Comparison of ENCODE assay signal across 9 mouse cellular contexts in genomic region chr16:35874416-35874815, GRCm38 (mm10). TPM values are rescaled to one million over a fixed set of nuclear protein-coding genes. Genes with fewer than 3 reads are reported as not detected.
DNase-seq lines count a peak whose midpoint lies in the region; ATAC-seq and TF ChIP-seq lines count a peak whose summit lies in the region.
"Had no signal": no experiment of that assay in that cellular context is flagged by ENCODE, and none has a peak within 500 bp of the region (broad histone marks: within the 10 kb centered on the region; RNA-seq: fewer than 3 reads in every experiment).

No protein-coding gene starts in this region.

- peak; percentile 17 for DNase-seq in midbrain, embryonic 14.5 days
- peak; percentile 29 for DNase-seq in MN1 (ENCODE audit: low spot score)
- peak; percentile 19 to 44 for DNase-seq in cerebellum, adult 2 months
- DNase-seq in heart, postnatal 10 days: peak; percentile 74 to 85
- peak; percentile 32 for DNase-seq in limb, embryonic 10.5 days (ENCODE audit: low spot score)
- DNase-seq in spleen, adult 12 weeks (ENCODE audit: low spot score): peak; percentile 37

- ATAC-seq in midbrain, embryonic 14.5 days (ENCODE audit: low FRiP score, low TSS enrichment): no peak
- no peak for ATAC-seq in midbrain, embryonic 15.5 days (replicated peaks)
- no peak for ATAC-seq in hindbrain, embryonic 16.5 days

- intact Hi-C loops in heart, postnatal 10 days (cut with DNase I): loop anchor here (1.0 kb wide), 1 partner anchor 65 kb away; the partner anchor contains the start of gene Dtx3l

- H3K4me2 ChIP-seq in midbrain, embryonic 14.5 days (ENCODE audit: low read length): no peak overlapping the region
- H3K4me2 ChIP-seq in midbrain, embryonic 15.5 days: no peak overlapping the region
- no peak overlapping the region for H3K4me2 ChIP-seq in hindbrain, embryonic 16.5 days (ENCODE audit: low read length)

- peak; percentile 55 for TF ChIP-seq CTCF in cerebellum, adult 2 months (IDR thresholded peaks at IDR 0.05; ENCODE audit: borderline replicate concordance, insufficient read depth, low read depth, low read length)

- no peak overlapping the region for H3K27ac ChIP-seq in midbrain, embryonic 14.5 days (replicated peaks; ENCODE audit: low read depth, low read length)
- H3K27ac ChIP-seq in midbrain, embryonic 15.5 days: no peak overlapping the region
- no peak overlapping the region for H3K27ac ChIP-seq in cerebellum, adult 2 months (ENCODE audit: insufficient read depth, low read length)
- H3K27ac ChIP-seq in limb, embryonic 10.5 days: no peak overlapping the region
- H3K27ac ChIP-seq in hindbrain, embryonic 16.5 days (ENCODE audit: low read depth, low read length): no peak overlapping the region

- H3K9me3 ChIP-seq in midbrain, embryonic 14.5 days (ENCODE audit: control insufficient read depth, low read length): no peaks in the 10 kb centered on the region
- no peaks in the 10 kb centered on the region for H3K9me3 ChIP-seq in midbrain, embryonic 15.5 days
- no peaks in the 10 kb centered on the region for H3K9me3 ChIP-seq in limb, embryonic 10.5 days (replicated peaks)
- H3K9me3 ChIP-seq in hindbrain, embryonic 16.5 days (ENCODE audit: control insufficient read depth, low read length): no peaks in the 10 kb centered on the region

- 37% methylated on average over 3 of the region's 3 CpGs for WGBS in midbrain, embryonic 14.5 days
- WGBS in midbrain, embryonic 15.5 days: 32% methylated on average over 3 of the region's 3 CpGs
- 32% methylated on average over 3 of the region's 3 CpGs for WGBS in cerebellum, adult 2 months
- 35% methylated on average over 3 of the region's 3 CpGs for WGBS in limb, embryonic 10.5 days
- 38% methylated on average over 3 of the region's 3 CpGs for whole genome bisulfite sequencing in hindbrain, embryonic 16.5 days

- H3K36me3 ChIP-seq in midbrain, embryonic 14.5 days (ENCODE audit: control insufficient read depth, insufficient read depth, low read length): no peaks in the 10 kb centered on the region
- H3K36me3 ChIP-seq in midbrain, embryonic 15.5 days (replicated peaks): no peaks in the 10 kb centered on the region
- no peaks in the 10 kb centered on the region for H3K36me3 ChIP-seq in limb, embryonic 10.5 days
- H3K36me3 ChIP-seq in hindbrain, embryonic 16.5 days (ENCODE audit: control insufficient read depth, insufficient read depth, low read length): no peaks in the 10 kb centered on the region

- H3K4me3 ChIP-seq in midbrain, embryonic 14.5 days (replicated peaks; ENCODE audit: low read depth, low read length): no peak overlapping the region
- no peak overlapping the region for H3K4me3 ChIP-seq in midbrain, embryonic 15.5 days
- H3K4me3 ChIP-seq in cerebellum, adult 2 months (replicated peaks; ENCODE audit: insufficient read depth, low read depth, low read length): no peak overlapping the region
- H3K4me3 ChIP-seq in limb, embryonic 10.5 days: no peak overlapping the region
- H3K4me3 ChIP-seq in hindbrain, embryonic 16.5 days (ENCODE audit: low read length): no peak overlapping the region
- H3K4me3 ChIP-seq: erythroblast, embryonic 14.5 days had no signal

- peaks cover 23% of the 10 kb centered on the region for H3K27me3 ChIP-seq in midbrain, embryonic 14.5 days (ENCODE audit: control insufficient read depth, insufficient read depth, low read length)
- peaks cover 27% of the 10 kb centered on the region for H3K27me3 ChIP-seq in midbrain, embryonic 15.5 days (replicated peaks)
- no peaks in the 10 kb centered on the region; the same call in 1 of the 2 replicates for H3K27me3 ChIP-seq in cerebellum, adult 2 months (ENCODE audit: control insufficient read depth, insufficient read depth, low read length)
- H3K27me3 ChIP-seq in limb, embryonic 10.5 days (ENCODE audit: low read depth, poor library complexity, severe bottlenecking): peaks cover 44% of the 10 kb centered on the region
- H3K27me3 ChIP-seq in hindbrain, embryonic 16.5 days (replicated peaks; ENCODE audit: control insufficient read depth, insufficient read depth, low read length): peaks cover 7% of the 10 kb centered on the region

- H3K4me1 ChIP-seq in midbrain, embryonic 14.5 days (ENCODE audit: control insufficient read depth, insufficient read depth, low read length): 0 out of 2 replicates have a peak, but pooled peaks cover 6% of the 10 kb centered on the region
- peaks cover 12% of the 10 kb centered on the region for H3K4me1 ChIP-seq in midbrain, embryonic 15.5 days
- no peaks in the 10 kb centered on the region for H3K4me1 ChIP-seq in cerebellum, adult 2 months (ENCODE audit: control insufficient read depth, insufficient read depth, low read length)
- peaks cover 18% of the 10 kb centered on the region for H3K4me1 ChIP-seq in limb, embryonic 10.5 days
- H3K4me1 ChIP-seq in hindbrain, embryonic 16.5 days (ENCODE audit: control insufficient read depth, insufficient read depth, low read depth, low read length): peaks cover 3% of the 10 kb centered on the region

- no peak for TF ChIP-seq POLR2A in cerebellum, adult 2 months (IDR thresholded peaks at IDR 0.05; ENCODE audit: borderline replicate concordance, insufficient read depth, low read length)

- no peak overlapping the region for H3K9ac ChIP-seq in midbrain, embryonic 14.5 days (replicated peaks; ENCODE audit: low read length)
- H3K9ac ChIP-seq in midbrain, embryonic 15.5 days: no peak overlapping the region
- H3K9ac ChIP-seq in hindbrain, embryonic 16.5 days (ENCODE audit: low read depth, low read length): no peak overlapping the region

RNA-seq across cellular contexts. Expression of gene Parp14, which starts 3.1 kb away (rescaled TPM):
- polyA plus RNA-seq in midbrain, embryonic 14.5 days (2014; fragmentation: Nextera tagmentation; extraction: Ambion mirVana): 0.09 and 0.62 TPM in 2 replicates
- polyA plus RNA-seq in midbrain, embryonic 15.5 days (2015; fragmentation: Nextera tagmentation; extraction: Ambion mirVana): 0.49 and 0.72 TPM in 2 replicates
- 1.2 TPM in 2 replicates for polyA plus RNA-seq in cerebellum, adult 2 months (2012; rRNA removed)
- 1 to 10 TPM; 6.7 to 9.7 TPM for total RNA-seq in heart, postnatal 10 days (2021)
- polyA plus RNA-seq in limb, embryonic 10.5 days (2016; fragmentation: Nextera tagmentation; extraction: Ambion mirVana): 0.19 and 0.24 TPM in 2 replicates
- polyA plus RNA-seq in hindbrain, embryonic 16.5 days (2015; fragmentation: Nextera tagmentation; extraction: Ambion mirVana): 0.34 and 0.53 TPM in 2 replicates

Comparison
In these comparisons a context has a peak if more than half of its experiments do, and no peak if none do; other contexts are left out.
1. DNase-seq: peak in every context shown above with its lines; median percentile 80 in heart, postnatal 10 days; 37 in spleen, adult 12 weeks; 32 in limb, embryonic 10.5 days; 32 in cerebellum, adult 2 months; 29 in MN1; 17 in midbrain, embryonic 14.5 days.